ENCODE assay signal across 12 mouse cellular contexts in genomic region chr1:184447161-184447667, GRCm38 (mm10).
DNase-seq lines count a peak whose midpoint lies in the region; ATAC-seq and TF ChIP-seq lines count a peak whose summit lies in the region.
"Had no signal": no experiment of that assay in that cellular context is flagged by ENCODE, and none has a peak within 500 bp of the region (broad histone marks: within the 10 kb centered on the region; RNA-seq: fewer than 3 reads in every experiment).

No protein-coding gene starts in this region.

- DNase-seq in cerebellum, adult 11-12 months: peak; percentile 9
- DNase-seq in liver, adult 2 months (ENCODE audit: extremely low read depth, low read depth, low spot score): peak; percentile 63
- peak; percentile 63 for DNase-seq in gastrocnemius, adult 2 months
- DNase-seq in lung, postnatal 14 days: peak; percentile 59
- no peak for DNase-seq in liver
- DNase-seq in thymus, postnatal 10 days (ENCODE audit: low spot score in 2 of 2): no peak

- intact Hi-C loops in gastrocnemius, adult 2 months (cut with DNase I): loop anchor here (5.0 kb wide), 2 partner anchors 185 to 230 kb away; no protein-coding TSS in a partner anchor

- no peaks in the 10 kb centered on the region for H3K79me2 ChIP-seq in liver, adult 2 months (ENCODE audit: control insufficient read depth, insufficient read depth, low read length)

- H3K36me3 ChIP-seq in liver, adult 2 months (ENCODE audit: control insufficient read depth, insufficient read depth, low read length): no peaks in the 10 kb centered on the region
- no peaks in the 10 kb centered on the region for H3K36me3 ChIP-seq in liver, embryonic 12.5 days
- H3K36me3 ChIP-seq: liver, embryonic 15.5 days had no signal

- no peaks in the 10 kb centered on the region for H3K27me3 ChIP-seq in liver, adult 2 months (ENCODE audit: control insufficient read depth, insufficient read depth, low read length)
- H3K27me3 ChIP-seq in liver, embryonic 12.5 days (replicated peaks): no peaks in the 10 kb centered on the region; the same call in 1 of the 2 replicates
- H3K27me3 ChIP-seq: liver, embryonic 15.5 days had no signal

- H3K4me2 ChIP-seq in liver, embryonic 12.5 days: no peak overlapping the region
- H3K4me2 ChIP-seq: hindbrain, embryonic 14.5 days; liver, embryonic 15.5 days had no signal

- no peak for ATAC-seq in cerebellum, adult (ENCODE audit: insufficient number of reproducible peaks, low FRiP score, low TSS enrichment)
- no peak for ATAC-seq in liver, embryonic 12.5 days

- H3K4me1 ChIP-seq in liver, adult 2 months (ENCODE audit: control insufficient read depth, insufficient read depth, low read length): no peaks in the 10 kb centered on the region
- H3K4me1 ChIP-seq in liver, embryonic 12.5 days: no peaks in the 10 kb centered on the region
- H3K4me1 ChIP-seq: liver, embryonic 15.5 days had no signal

- no peaks in the 10 kb centered on the region for H3K9me3 ChIP-seq in liver, embryonic 12.5 days (replicated peaks)
- H3K9me3 ChIP-seq: liver, embryonic 15.5 days had no signal

- no peak overlapping the region for H3K4me3 ChIP-seq in liver, adult 2 months (ENCODE audit: insufficient read depth, low read depth, low read length)
- H3K4me3 ChIP-seq in liver, embryonic 12.5 days: no peak overlapping the region
- no peak overlapping the region; the same call in 1 of the 2 replicates for H3K4me3 ChIP-seq in gastrocnemius, adult 2 months
- H3K4me3 ChIP-seq: layer of hippocampus, adult 2 months; liver, embryonic 15.5 days; myocyte had no signal

- no peak for TF ChIP-seq CTCF in liver, adult 2 months (IDR thresholded peaks at IDR 0.05; ENCODE audit: low read depth, low read length)
- no peak for TF ChIP-seq CTCF in gastrocnemius, adult 2 months (IDR thresholded peaks at IDR 0.05)

- TF ChIP-seq POLR2A in liver, adult 2 months (IDR thresholded peaks at IDR 0.05; ENCODE audit: extremely low read depth, insufficient read depth, low read length): no peak

- 58% methylated on average over 5 of the region's 5 CpGs for WGBS in liver, adult 2 months
- 49% methylated on average over 5 of the region's 5 CpGs for WGBS in liver, embryonic 12.5 days (ENCODE audit: insufficient replicate concordance)

- no peak overlapping the region; the same call in 1 of the 2 replicates for H3K27ac ChIP-seq in liver, adult 2 months (replicated peaks; ENCODE audit: insufficient read depth, low read depth, low read length)
- H3K27ac ChIP-seq in liver, embryonic 12.5 days: no peak overlapping the region
- peak overlapping the region; percentile 84 for H3K27ac ChIP-seq in gastrocnemius, adult 2 months
- H3K27ac ChIP-seq: hindbrain, embryonic 14.5 days; layer of hippocampus, adult 2 months; liver, embryonic 15.5 days had no signal

- H3K9ac ChIP-seq in liver, adult 2 months (ENCODE audit: low read depth, low read length): no peak overlapping the region
- H3K9ac ChIP-seq in liver, embryonic 12.5 days: no peak overlapping the region
- H3K9ac ChIP-seq: hindbrain, embryonic 14.5 days; liver, embryonic 15.5 days had no signal

Comparison
In these comparisons a context has a peak if more than half of its experiments do, and no peak if none do; other contexts are left out.
1. DNase-seq: peak in cerebellum, adult 11-12 months (single experiment), liver, adult 2 months (single experiment), gastrocnemius, adult 2 months (single experiment) and lung, postnatal 14 days (single experiment); none in liver (single experiment) and thymus, postnatal 10 days (0 of 2).